Mouse (Mus musculus) limb, embryonic 14.5 days (tissue): Measurements from ENCODE around the gene Tnr. TPM values are rescaled to one million over a fixed set of nuclear protein-coding genes. Genes with fewer than 3 reads are reported as not detected.

Experiments used
- ATAC-seq: fragments of 200-750 bp; cut with Nextera tagmentation; 2 replicates; pipeline ENCODE4 v1.8.0; 2017; ENCODE audit warnings: low read depth, moderate number of reproducible peaks, moderate TSS enrichment; ENCODE audit not compliant: low FRiP score
- DNase-seq: peaks from one replicate; pipeline ENCODE4 v3.0.0-alpha.2; 2015; ENCODE audit warnings: low spot score
- H3K27ac ChIP-seq: fragments of 300-500 bp; sonication (generic); replicated peaks from 2 replicates; pipeline ENCODE4 v1.5.1; 2014; ENCODE audit warnings: low read depth, mild to moderate bottlenecking, low read length, moderate library complexity, mixed read lengths
- H3K27me3 ChIP-seq: fragments of 300-500 bp; sonication (generic); 2 replicates; pipeline ENCODE4 v1.6.1; 2014; ENCODE audit warnings: low read length, mixed read lengths; ENCODE audit not compliant: control insufficient read depth, insufficient read depth
- H3K36me3 ChIP-seq: fragments of 300-500 bp; sonication (generic); 2 replicates; pipeline ENCODE4 v1.6.1; 2014; ENCODE audit warnings: mild to moderate bottlenecking, low read length, moderate library complexity, mixed read lengths; ENCODE audit not compliant: control insufficient read depth, insufficient read depth
- H3K4me1 ChIP-seq: fragments of 300-500 bp; sonication (generic); 2 replicates; pipeline ENCODE4 v1.6.1; 2014; ENCODE audit warnings: antibody characterized with exemption, low read length, mixed read lengths; ENCODE audit not compliant: control insufficient read depth, insufficient read depth
- H3K4me2 ChIP-seq: fragments of 300-500 bp; sonication (generic); replicated peaks from 2 replicates; pipeline ENCODE4 v1.6.1; 2014; ENCODE audit warnings: low read depth, mild to moderate bottlenecking, low read length, moderate library complexity; ENCODE audit not compliant: severe bottlenecking
- H3K4me3 ChIP-seq: fragments of 300-500 bp; sonication (generic); replicated peaks from 2 replicates; pipeline ENCODE4 v1.5.1; 2014; ENCODE audit warnings: low read length
- H3K9ac ChIP-seq: fragments of 300-500 bp; sonication (generic); 2 replicates; pipeline ENCODE4 v1.6.1; 2014; ENCODE audit warnings: mild to moderate bottlenecking, low read depth, low read length, moderate library complexity; ENCODE audit not compliant: severe bottlenecking
- H3K9me3 ChIP-seq: fragments of 300-500 bp; sonication (generic); 2 replicates; pipeline ENCODE4 v1.6.1; 2016; ENCODE audit warnings: low read length; ENCODE audit not compliant: control insufficient read depth
- POLR2A ChIP-seq: fragments of 200-500 bp; IDR thresholded peaks from 2 replicates; pipeline ENCODE4 v1.8.0; 2012; ENCODE audit warnings: inconsistent platforms, mild to moderate bottlenecking, moderate library complexity, borderline replicate concordance; ENCODE audit not compliant: insufficient read depth, insufficient read length; ENCODE audit errors: extremely low read depth
- WGBS: fragments of 180-500 bp; shearing (Covaris S2); extraction: QIAGEN DNeasy Blood & Tissue Kit; methylation state at CpG from one replicate; pipeline ENCODE4 v1.1.7; 2014; 5-methylcytosine and 5-hydroxymethylcytosine counted together
- polyA plus RNA-seq, 2 experiments: library from polyadenylated mRNA; depleted of rRNA in 1 of 2; stranded (reverse) in 1 of 2; unstranded in 1 of 2; fragments of >200 nt; fragmentation: Nextera tagmentation in 1 of 2; extraction: Ambion mirVana in 1 of 2; gene quantifications; 2 replicates each; pipeline versions ENCODE4 v1.2.1 to v1.2.3; 2012 to 2014

Tnr gene
- polyA plus RNA-seq, 2 experiments = 0.03 to 0.15 TPM

DNA sequence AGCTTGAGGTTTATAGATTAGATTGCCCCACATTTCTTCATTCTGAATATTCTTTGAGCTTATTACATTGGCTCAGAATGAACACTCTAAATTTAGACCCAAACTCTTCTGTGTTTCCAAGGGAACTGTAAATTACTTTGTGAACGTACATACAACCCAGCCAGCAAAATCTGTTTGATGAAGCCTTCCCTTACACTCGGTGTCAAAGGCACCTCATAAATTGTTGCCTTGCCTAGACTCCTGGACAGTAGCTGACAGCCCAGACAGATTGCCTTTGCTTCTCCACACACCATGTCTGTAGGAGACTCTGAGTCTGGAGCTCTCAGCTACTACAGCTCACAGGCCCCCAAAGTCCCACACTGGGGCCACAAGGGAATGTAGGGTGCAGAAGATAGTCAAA, 298.8 kb downstream of the Tnr start:
- Histone ChIP-seq H3K4me2 (no peak overlapping the region), H3K27ac (no peak overlapping the region), H3K4me3 (no peak overlapping the region), H3K36me3 (no peaks in the 10 kb centered on the region), H3K27me3 (no peaks in the 10 kb centered on the region), H3K9ac (no peak overlapping the region), H3K4me1 (no peaks in the 10 kb centered on the region), H3K9me3 (no peaks in the 10 kb centered on the region)
- DNase-seq (no peak), ATAC-seq (no peak)
- TF ChIP-seq POLR2A = no peak
- 30% methylated on average over 2 of the region's 2 CpGs for WGBS

- no peak overlapping the region for H3K4me3 ChIP-seq
- DNase-seq = no peak
- H3K4me1 ChIP-seq = no peaks in the 10 kb centered on the region
- TF ChIP-seq POLR2A = no peak
- ATAC-seq = no peak
- no peaks in the 10 kb centered on the region for H3K27me3 ChIP-seq
- no peaks in the 10 kb centered on the region for H3K9me3 ChIP-seq
- H3K4me2 ChIP-seq = no peak overlapping the region
- H3K27ac ChIP-seq = no peak overlapping the region
- no peaks in the 10 kb centered on the region for H3K36me3 ChIP-seq
- WGBS = 68% methylated on average over 2 of the region's 2 CpGs
- H3K9ac ChIP-seq = no peak overlapping the region
Observed at GRCm38 (mm10) chr1:159828531-159828930, 305.0 kb downstream of the Tnr start.

- ATAC-seq (no peak), DNase-seq (no peak)
- TF ChIP-seq POLR2A = no peak
- Histone ChIP-seq H3K4me1 (no peaks in the 10 kb centered on the region), H3K4me3 (no peak overlapping the region), H3K9me3 (no peaks in the 10 kb centered on the region), H3K4me2 (no peak overlapping the region), H3K9ac (no peak overlapping the region), H3K36me3 (no peaks in the 10 kb centered on the region), H3K27ac (no peak overlapping the region), H3K27me3 (no peaks in the 10 kb centered on the region)
- 45% methylated on average over 2 of the region's 2 CpGs for WGBS
Observed at GRCm38 (mm10) chr1:159833165-159833564, 309.6 kb downstream of the Tnr start.

- no peaks in the 10 kb centered on the region for H3K9me3 ChIP-seq
- no peaks in the 10 kb centered on the region for H3K36me3 ChIP-seq
- no peak for DNase-seq
- WGBS = 46% methylated on average over 4 of the region's 4 CpGs
- TF ChIP-seq POLR2A = no peak
- no peak overlapping the region for H3K4me2 ChIP-seq
- H3K4me1 ChIP-seq = no peaks in the 10 kb centered on the region
- no peak overlapping the region for H3K9ac ChIP-seq
- H3K27ac ChIP-seq = no peak overlapping the region
- no peaks in the 10 kb centered on the region for H3K27me3 ChIP-seq
- no peak overlapping the region for H3K4me3 ChIP-seq
- no peak for ATAC-seq
Observed at GRCm38 (mm10) chr1:159833646-159834338, 310.2 kb downstream of the Tnr start.

- H3K4me2 ChIP-seq = no peak overlapping the region
- ATAC-seq (no peak), DNase-seq (no peak)
- no peaks in the 10 kb centered on the region for H3K9me3 ChIP-seq
- H3K27me3 ChIP-seq = no peaks in the 10 kb centered on the region
- H3K27ac ChIP-seq = no peak overlapping the region
- H3K36me3 ChIP-seq = no peaks in the 10 kb centered on the region
- no peak overlapping the region for H3K4me3 ChIP-seq
- WGBS = 18% methylated on average over 4 of the region's 4 CpGs
- no peak for TF ChIP-seq POLR2A
- H3K9ac ChIP-seq = no peak overlapping the region
- no peaks in the 10 kb centered on the region for H3K4me1 ChIP-seq
Observed at GRCm38 (mm10) chr1:159835126-159835525, 311.6 kb downstream of the Tnr start.
